Mouse (Mus musculus): ENCODE data around the gene Herc2.

Gene Herc2

GRCm38 (mm10) chr7:56191661-56192060 lies 141.7 kb downstream of the Herc2 start:
- DNase-seq (ENCODE audit: low read depth, low spot score), result no peak

GRCm38 (mm10) chr7:56201483-56202218 lies 151.7 kb downstream of the Herc2 start:
- DNase-seq (ENCODE audit: low read depth, low spot score), result no peak

- no peak for DNase-seq (ENCODE audit: low read depth, low spot score)
Measured at GRCm38 (mm10) chr7:56202843-56203242, 152.8 kb downstream of the Herc2 start.

- no peak for DNase-seq (ENCODE audit: low read depth, low spot score)
Measured at GRCm38 (mm10) chr7:56203286-56203685, 153.3 kb downstream of the Herc2 start.

- DNase-seq (ENCODE audit: low read depth, low spot score), result no peak
Measured at GRCm38 (mm10) chr7:56204877-56205276, 154.9 kb downstream of the Herc2 start.

GRCm38 (mm10) chr7:56220811-56221210 lies 170.8 kb downstream of the Herc2 start:
- DNase-seq (ENCODE audit: low read depth, low spot score), result no peak

- no peak for DNase-seq (ENCODE audit: low read depth, low spot score)
Measured at GRCm38 (mm10) chr7:56235794-56236423, 185.9 kb downstream of the Herc2 start.

GRCm38 (mm10) chr7:56236617-56237016 lies 186.6 kb downstream of the Herc2 start:
- no peak for DNase-seq (ENCODE audit: low read depth, low spot score)

- DNase-seq (ENCODE audit: low read depth, low spot score), result no peak
Measured at GRCm38 (mm10) chr7:56239543-56239942, 189.5 kb downstream of the Herc2 start, which contains the start of gene Oca2. TSS of gene Oca2 (plus strand) at chr7:56239760.

- no peak for DNase-seq (ENCODE audit: low read depth, low spot score)
Measured at GRCm38 (mm10) chr7:56254568-56254967, 204.6 kb downstream of the Herc2 start.

GRCm38 (mm10) chr7:56257875-56258441 lies 208.0 kb downstream of the Herc2 start:
- no peak for DNase-seq (ENCODE audit: low read depth, low spot score)

GRCm38 (mm10) chr7:56277506-56277905 lies 227.5 kb downstream of the Herc2 start:
- no peak for DNase-seq (ENCODE audit: low read depth, low spot score)

Data from CD4-positive helper T cell, adult 2 months (primary cell).